Mouse (Mus musculus): ENCODE measurements around the gene Tcf3.

GRCm38 (mm10) chr10:80405481-80406173 is 27.8 kb downstream of the Tcf3 start:
- no peak for TF ChIP-seq CTCF (IDR thresholded peaks at IDR 0.05; ENCODE audit: low read depth, low read length)
- no peak for TF ChIP-seq POLR2A (IDR thresholded peaks at IDR 0.05; ENCODE audit: borderline replicate concordance, low read depth, low read length)
